Mouse (Mus musculus): ENCODE measurements around the gene Cwh43. TPM values are rescaled to one million over a fixed set of nuclear protein-coding genes. Genes with fewer than 3 reads are reported as not detected.

The Cwh43 gene
- polyA plus RNA-seq, 1 experiment from 2014 or later, result not detected

- H3K4me3 ChIP-seq, result no peak overlapping the region
- H3K27ac ChIP-seq, result no peak overlapping the region
- DNase-seq (ENCODE audit: low spot score), result no peak
- peaks cover 10% of the 10 kb centered on the region for H3K4me1 ChIP-seq (replicated peaks)
- H3K36me3 ChIP-seq, result no peaks in the 10 kb centered on the region
- H3K27me3 ChIP-seq (ENCODE audit: insufficient read depth, poor library complexity, severe bottlenecking), result peaks cover 47% of the 10 kb centered on the region
- H3K9me3 ChIP-seq, result no peaks in the 10 kb centered on the region
- WGBS, result 87% methylated on average over 14 of the region's 14 CpGs
Observed at GRCm38 (mm10) chr5:73403311-73404068, 2.4 kb upstream of the Cwh43 start.

GRCm38 (mm10) chr5:73404790-73405189 is 1.1 kb upstream of the Cwh43 start:
- H3K36me3 ChIP-seq, result no peaks in the 10 kb centered on the region
- no peak overlapping the region for H3K4me3 ChIP-seq
- peaks cover 47% of the 10 kb centered on the region for H3K27me3 ChIP-seq (ENCODE audit: insufficient read depth, poor library complexity, severe bottlenecking)
- H3K27ac ChIP-seq, result no peak overlapping the region
- H3K9me3 ChIP-seq, result no peaks in the 10 kb centered on the region
- peaks cover 10% of the 10 kb centered on the region for H3K4me1 ChIP-seq (replicated peaks)
- DNase-seq (ENCODE audit: low spot score), result no peak
- 75% methylated on average over 6 of the region's 6 CpGs for WGBS

GRCm38 (mm10) chr5:73406861-73407260 is 986 bp downstream of the Cwh43 start:
- H3K4me3 ChIP-seq, result no peak overlapping the region
- H3K36me3 ChIP-seq, result no peaks in the 10 kb centered on the region
- 39% methylated on average over 6 of the region's 6 CpGs for WGBS
- no peak for DNase-seq (ENCODE audit: low spot score)
- no peak overlapping the region for H3K27ac ChIP-seq
- no peaks in the 10 kb centered on the region for H3K9me3 ChIP-seq
- H3K27me3 ChIP-seq (ENCODE audit: insufficient read depth, poor library complexity, severe bottlenecking), result peaks cover 47% of the 10 kb centered on the region
- H3K4me1 ChIP-seq (replicated peaks), result peaks cover 10% of the 10 kb centered on the region

GRCm38 (mm10) chr5:73409970-73410369 is 4.1 kb downstream of the Cwh43 start:
- Histone ChIP-seq H3K27ac (no peak overlapping the region), H3K27me3 (ENCODE audit: insufficient read depth, poor library complexity, severe bottlenecking) (peaks cover 32% of the 10 kb centered on the region), H3K4me3 (no peak overlapping the region), H3K36me3 (no peaks in the 10 kb centered on the region), H3K9me3 (no peaks in the 10 kb centered on the region), H3K4me1 (replicated peaks) (peaks cover 19% of the 10 kb centered on the region)
- 84% methylated on average over 5 of the region's 5 CpGs for WGBS
- DNase-seq (ENCODE audit: low spot score), result no peak

GRCm38 (mm10) chr5:73411771-73412170 is 5.9 kb downstream of the Cwh43 start:
- Histone ChIP-seq H3K9me3 (no peaks in the 10 kb centered on the region), H3K36me3 (no peaks in the 10 kb centered on the region), H3K27me3 (ENCODE audit: insufficient read depth, poor library complexity, severe bottlenecking) (peaks cover 14% of the 10 kb centered on the region), H3K27ac (no peak overlapping the region), H3K4me3 (no peak overlapping the region), H3K4me1 (replicated peaks) (peaks cover 12% of the 10 kb centered on the region)
- no peak for DNase-seq (ENCODE audit: low spot score)
- WGBS, result 83% methylated on average over 5 of the region's 5 CpGs

- Histone ChIP-seq H3K36me3 (no peaks in the 10 kb centered on the region), H3K4me1 (replicated peaks) (peaks cover 12% of the 10 kb centered on the region), H3K4me3 (no peak overlapping the region), H3K9me3 (no peaks in the 10 kb centered on the region), H3K27me3 (ENCODE audit: insufficient read depth, poor library complexity, severe bottlenecking) (no peaks in the 10 kb centered on the region), H3K27ac (no peak overlapping the region)
- 89% methylated on average over 10 of the region's 10 CpGs for WGBS
- DNase-seq (ENCODE audit: low spot score), result no peak
Observed at GRCm38 (mm10) chr5:73414172-73414571, 8.3 kb downstream of the Cwh43 start.

- no peak for DNase-seq (ENCODE audit: low spot score)
- Histone ChIP-seq H3K36me3 (no peaks in the 10 kb centered on the region), H3K4me3 (no peak overlapping the region), H3K27me3 (ENCODE audit: insufficient read depth, poor library complexity, severe bottlenecking) (no peaks in the 10 kb centered on the region), H3K9me3 (no peaks in the 10 kb centered on the region), H3K27ac (no peak overlapping the region), H3K4me1 (replicated peaks) (peaks cover 8% of the 10 kb centered on the region)
- 68% methylated on average over 11 of the region's 11 CpGs for WGBS
Observed at GRCm38 (mm10) chr5:73419045-73419695, 13.3 kb downstream of the Cwh43 start.

GRCm38 (mm10) chr5:73426824-73427223 is 20.9 kb downstream of the Cwh43 start:
- H3K27me3 ChIP-seq (ENCODE audit: insufficient read depth, poor library complexity, severe bottlenecking), result 0 out of 2 replicates have a peak, but pooled peaks cover 3% of the 10 kb centered on the region
- no peak overlapping the region for H3K4me3 ChIP-seq
- H3K4me1 ChIP-seq (replicated peaks), result 0 out of 2 replicates have a peak, but pooled peaks cover 3% of the 10 kb centered on the region
- no peak overlapping the region for H3K27ac ChIP-seq
- no peaks in the 10 kb centered on the region for H3K36me3 ChIP-seq
- no peaks in the 10 kb centered on the region for H3K9me3 ChIP-seq
- 87% methylated on average over 6 of the region's 6 CpGs for WGBS
- DNase-seq (ENCODE audit: low spot score), result no peak

GRCm38 (mm10) chr5:73431581-73431980 is 25.7 kb downstream of the Cwh43 start:
- peak; percentile 76 for DNase-seq (ENCODE audit: low spot score)
- H3K4me3 ChIP-seq, result no peak overlapping the region
- WGBS, result 24% methylated on average over 14 of the region's 14 CpGs

GRCm38 (mm10) chr5:73432805-73433204 is 26.9 kb downstream of the Cwh43 start:
- Histone ChIP-seq H3K36me3 (no peaks in the 10 kb centered on the region), H3K27ac (no peak overlapping the region), H3K4me3 (no peak overlapping the region), H3K27me3 (ENCODE audit: insufficient read depth, poor library complexity, severe bottlenecking) (0 out of 2 replicates have a peak, but pooled peaks cover 3% of the 10 kb centered on the region), H3K9me3 (no peaks in the 10 kb centered on the region), H3K4me1 (replicated peaks) (0 out of 2 replicates have a peak, but pooled peaks cover 3% of the 10 kb centered on the region)
- 84% methylated on average over 6 of the region's 6 CpGs for WGBS
- no peak for DNase-seq (ENCODE audit: low spot score)

More at GRCm38 (mm10) chr5:73431581-73431980, 25.7 kb downstream of the Cwh43 start:
- Histone ChIP-seq H3K4me1 (replicated peaks) (0 out of 2 replicates have a peak, but pooled peaks cover 3% of the 10 kb centered on the region), H3K27me3 (ENCODE audit: insufficient read depth, poor library complexity, severe bottlenecking) (0 out of 2 replicates have a peak, but pooled peaks cover 3% of the 10 kb centered on the region), H3K36me3 (no peaks in the 10 kb centered on the region), H3K9me3 (no peaks in the 10 kb centered on the region), H3K27ac (no peak overlapping the region)

- Histone ChIP-seq H3K4me1 (replicated peaks) (0 out of 2 replicates have a peak, but pooled peaks cover 3% of the 10 kb centered on the region), H3K4me3 (no peak overlapping the region)
Observed at GRCm38 (mm10) chr5:73434764-73435163, 28.9 kb downstream of the Cwh43 start.

GRCm38 (mm10) chr5:73442176-73442575 is 36.3 kb downstream of the Cwh43 start:
- H3K9me3 ChIP-seq, result no peaks in the 10 kb centered on the region
- no peaks in the 10 kb centered on the region for H3K36me3 ChIP-seq
- no peaks in the 10 kb centered on the region for H3K27me3 ChIP-seq (ENCODE audit: insufficient read depth, poor library complexity, severe bottlenecking)
- no peaks in the 10 kb centered on the region for H3K4me1 ChIP-seq (replicated peaks)
- H3K4me3 ChIP-seq, result no peak overlapping the region
- H3K27ac ChIP-seq, result no peak overlapping the region
- WGBS, result 78% methylated on average over 9 of the region's 9 CpGs
- no peak for DNase-seq (ENCODE audit: low spot score)

More at GRCm38 (mm10) chr5:73434764-73435163, 28.9 kb downstream of the Cwh43 start:
- H3K36me3 ChIP-seq, result no peaks in the 10 kb centered on the region
- H3K9me3 ChIP-seq, result no peaks in the 10 kb centered on the region
- DNase-seq (ENCODE audit: low spot score), result no peak
- 0 out of 2 replicates have a peak, but pooled peaks cover 3% of the 10 kb centered on the region for H3K27me3 ChIP-seq (ENCODE audit: insufficient read depth, poor library complexity, severe bottlenecking)
- no peak overlapping the region for H3K27ac ChIP-seq
- 75% methylated on average over 7 of the region's 7 CpGs for WGBS

- DNase-seq (ENCODE audit: low spot score), result no peak
- Histone ChIP-seq H3K9me3 (no peaks in the 10 kb centered on the region), H3K27ac (no peak overlapping the region), H3K4me1 (replicated peaks) (no peaks in the 10 kb centered on the region), H3K4me3 (no peak overlapping the region), H3K36me3 (no peaks in the 10 kb centered on the region), H3K27me3 (ENCODE audit: insufficient read depth, poor library complexity, severe bottlenecking) (no peaks in the 10 kb centered on the region)
- 82% methylated on average over 1 of the region's 1 CpGs for WGBS
Observed at GRCm38 (mm10) chr5:73450276-73450675, 44.4 kb downstream of the Cwh43 start.

All from hindbrain, embryonic 10.5 days (tissue).